In genomic region chr13:71121484-71121883, GRCm38 (mm10) we compare ENCODE assay signal across 12 mouse cellular contexts.
DNase-seq lines count a peak whose midpoint lies in the region; ATAC-seq and TF ChIP-seq lines count a peak whose summit lies in the region.
"Had no signal": no experiment of that assay in that cellular context is flagged by ENCODE, and none has a peak within 500 bp of the region (broad histone marks: within the 10 kb centered on the region; RNA-seq: fewer than 3 reads in every experiment).

No protein-coding gene starts in this region.

- POLR2A ChIA-PET in Patski (lab: Charles Lee): no interaction called here

- in situ Hi-C loops in Patski (cut with MboI; ENCODE audit: low pct_unique_long_range_greater_than_20kb): no loop called here

- H3K4me3 ChIP-seq in limb, embryonic 11.5 days (ENCODE audit: low read depth, low read length): no peak overlapping the region
- H3K4me3 ChIP-seq: heart, embryonic 13.5 days; limb, embryonic 15.5 days; midbrain, embryonic 12.5 days had no signal

- DNase-seq in heart, adult 11 months: peak; percentile 24
- no peak for DNase-seq in heart, adult 8-10 months (ENCODE audit: low spot score)
- peak; percentile 55 for DNase-seq in left cerebral cortex, postnatal 4 days
- no peak for DNase-seq in left cerebral cortex, adult 11 months (ENCODE audit: low spot score)
- DNase-seq in Patski (ENCODE audit: low read depth, low spot score): no peak
- DNase-seq in limb, embryonic 11.5 days (ENCODE audit: low spot score): peak; percentile 78
- no peak for DNase-seq in urinary bladder, postnatal 25 days (ENCODE audit: low spot score)
- no peak for DNase-seq in cerebellum, adult 9-10 months

- CTCF ChIA-PET in Patski (lab: Charles Lee): interaction anchor here (0.8 kb wide), 1 partner anchor 10 kb away, joined by 3 read pairs; no protein-coding TSS in a partner anchor

- peak; percentile 73 for ATAC-seq in Patski
- no peak for ATAC-seq in limb, embryonic 11.5 days (ENCODE audit: insufficient number of reproducible peaks, low FRiP score, low TSS enrichment, low read depth)
- ATAC-seq: forebrain, embryonic 16.5 days had no signal

- H3K27ac ChIP-seq in limb, embryonic 11.5 days (replicated peaks; ENCODE audit: low read depth, low read length): no peak overlapping the region
- H3K27ac ChIP-seq: heart, embryonic 13.5 days; limb, embryonic 15.5 days; midbrain, embryonic 12.5 days had no signal

- H3K27me3 ChIP-seq in Patski: no peaks in the 10 kb centered on the region
- no peaks in the 10 kb centered on the region for H3K27me3 ChIP-seq in limb, embryonic 11.5 days (ENCODE audit: control insufficient read depth, insufficient read depth, low read length)
- H3K27me3 ChIP-seq: heart, embryonic 13.5 days; limb, embryonic 15.5 days had no signal

- no peaks in the 10 kb centered on the region for H3K4me1 ChIP-seq in limb, embryonic 11.5 days (ENCODE audit: control insufficient read depth, insufficient read depth, low read length)
- H3K4me1 ChIP-seq: heart, embryonic 13.5 days; limb, embryonic 15.5 days; midbrain, embryonic 12.5 days had no signal

- intact Hi-C loops in left cerebral cortex, postnatal 4 days (cut with DNase I): no loop called here

- TF ChIP-seq CTCF in Patski (IDR thresholded peaks at IDR 0.05): no peak

- 6% methylated on average over 1 of the region's 1 CpGs for WGBS in limb, embryonic 11.5 days

- no peaks in the 10 kb centered on the region for H3K9me3 ChIP-seq in limb, embryonic 11.5 days (ENCODE audit: control insufficient read depth, low read length)
- H3K9me3 ChIP-seq: heart, embryonic 13.5 days; limb, embryonic 15.5 days; midbrain, embryonic 12.5 days had no signal

- H3K9ac ChIP-seq in limb, embryonic 11.5 days (ENCODE audit: low read length): no peak overlapping the region
- H3K9ac ChIP-seq: heart, embryonic 13.5 days; limb, embryonic 15.5 days; midbrain, embryonic 12.5 days had no signal

- H3K4me2 ChIP-seq in limb, embryonic 11.5 days (ENCODE audit: low read depth, severe bottlenecking): no peak overlapping the region
- H3K4me2 ChIP-seq: heart, embryonic 13.5 days; limb, embryonic 15.5 days; midbrain, embryonic 12.5 days had no signal

- H3K36me3 ChIP-seq in limb, embryonic 11.5 days (ENCODE audit: control insufficient read depth, insufficient read depth, low read length): no peaks in the 10 kb centered on the region
- H3K36me3 ChIP-seq: heart, embryonic 13.5 days; limb, embryonic 15.5 days; midbrain, embryonic 12.5 days had no signal

Comparison
In these comparisons a context has a peak if more than half of its experiments do, and no peak if none do; other contexts are left out.
1. DNase-seq: peak in heart, adult 11 months (single experiment), left cerebral cortex, postnatal 4 days (single experiment) and limb, embryonic 11.5 days (single experiment); none in heart, adult 8-10 months (single experiment), left cerebral cortex, adult 11 months (single experiment), Patski (single experiment), urinary bladder, postnatal 25 days (single experiment) and cerebellum, adult 9-10 months (single experiment).